Mouse (Mus musculus) macrophage (primary cell): Measurements from ENCODE around the gene Ppih. TPM values are rescaled to one million over a fixed set of nuclear protein-coding genes. Genes with fewer than 3 reads are reported as not detected.

ENCODE experiments used
- H3K27ac ChIP-seq: fragments of 350-480 bp; formaldehyde crosslinking; 2 replicates; pipeline ENCODE4 v1.9.0; 2021
- H3K36me3 ChIP-seq: fragments of 350-480 bp; formaldehyde crosslinking; 2 replicates; pipeline ENCODE4 v1.9.0; 2021; ENCODE audit errors: inconsistent target
- H3K4me3 ChIP-seq: fragments of 350-480 bp; formaldehyde crosslinking; 2 replicates; pipeline ENCODE4 v1.9.0; 2021; ENCODE audit errors: inconsistent target
- H3K79me2 ChIP-seq: fragments of 350-480 bp; formaldehyde crosslinking; 2 replicates; pipeline ENCODE4 v1.9.0; 2021; ENCODE audit errors: inconsistent target
- WGBS: methylation state at CpG from one replicate; pipeline ENCODE4 v1.1.7; 2026; ENCODE audit warnings: inconsistent platforms; ENCODE audit not compliant: missing documents; 5-methylcytosine and 5-hydroxymethylcytosine counted together
- polyA plus RNA-seq: library from polyadenylated mRNA; stranded (reverse); fragments of 250-400 nt; gene quantifications from 3 replicates; pipeline ENCODE4 v1.2.4, GENCODE M21; 2018; ENCODE audit warnings: inconsistent platforms
- total RNA-seq, 78 experiments: library from RNA; depleted of rRNA; stranded (reverse); fragments of 250-400 nt; gene quantifications; 1 replicate in 9 of 78; 2 replicates in 24 of 78; 3 replicates in 43 of 78; 4 replicates in 2 of 78; pipeline ENCODE4 v1.2.4; 2018; ENCODE audit warnings: inconsistent platforms in 56 of 78

Ppih gene
- total RNA-seq (2018; cell fraction: chromatin; rRNA removed) = 10 to 100 TPM in 25 of 26 experiments, 1 to 10 TPM in 1; 8.4 to 32.2 (median 20.9) TPM
- total RNA-seq (2018; cell fraction: cytosol; rRNA removed) = 10 to 100 TPM; 13.6 to 25.8 (median 20.1) TPM
- total RNA-seq (2018; cell fraction: nucleus; rRNA removed) = 10 to 100 TPM in 15 of 26 experiments, 1 to 10 TPM in 11; 5.5 to 30.7 (median 12.1) TPM
- 19.8 to 39.9 TPM (median 33.9 TPM) in 3 replicates for polyA plus RNA-seq

DNA sequence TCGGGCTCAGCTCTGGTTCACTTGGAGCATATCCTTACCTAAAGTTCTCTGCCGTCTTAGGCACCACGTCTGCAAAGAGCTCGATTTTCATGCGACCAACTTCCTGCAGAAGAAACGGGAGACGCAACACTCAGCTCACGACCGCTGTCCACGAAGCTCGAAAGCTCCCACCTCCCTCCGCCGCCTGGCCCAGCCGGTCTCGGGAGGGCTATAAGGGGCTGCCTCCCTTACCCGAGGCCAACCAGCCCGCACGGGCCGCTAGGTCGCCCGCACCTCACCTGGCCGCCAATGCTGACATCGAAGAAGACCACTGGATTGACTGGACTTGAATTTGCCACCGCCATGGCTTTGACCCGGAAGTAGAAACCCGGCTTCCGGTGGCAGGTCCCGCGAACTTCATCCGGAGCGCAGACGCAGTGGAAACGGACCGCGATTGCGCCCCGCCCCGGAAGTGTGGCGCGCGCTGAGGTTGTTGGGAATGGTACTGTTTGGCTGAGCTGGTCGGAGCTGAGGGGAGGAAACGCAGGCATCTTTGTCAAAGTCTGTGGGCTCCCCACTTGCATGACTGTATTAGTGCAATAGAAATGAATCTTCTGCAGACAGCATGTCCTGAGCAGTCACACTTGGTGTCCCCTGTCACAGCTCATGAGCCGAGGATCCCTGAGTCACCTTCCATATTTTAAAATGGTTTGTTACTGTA lies at the start of gene Ppih:
Gene Ppih, minus strand, starts transcription at position 416 of the 700 bp plus-strand sequence.
- Histone ChIP-seq H3K27ac (peak within 1 kb of the TSS; percentile 61), H3K4me3 (peak within 1 kb of the TSS; percentile 78), H3K79me2 (peaks cover 11% of the 10 kb centered on the region), H3K36me3 (peaks cover 19% of the 10 kb centered on the region; the same call in 1 of the 2 replicates)
- 2% methylated on average over 44 of the region's 44 CpGs for WGBS

- Histone ChIP-seq H3K79me2 (no peaks in the 10 kb centered on the region), H3K27ac (no peak overlapping the region), H3K4me3 (no peak overlapping the region), H3K36me3 (no peaks in the 10 kb centered on the region)
- WGBS = 93% methylated on average over 5 of the region's 6 CpGs
These were observed 49.1 kb upstream of the Ppih start for GRCm38 (mm10) chr4:119369460-119369859.

- Histone ChIP-seq H3K27ac (no peak overlapping the region), H3K4me3 (no peak overlapping the region), H3K36me3 (no peaks in the 10 kb centered on the region), H3K79me2 (no peaks in the 10 kb centered on the region)
- 44% methylated on average over 4 of the region's 4 CpGs for WGBS
These were observed 46.6 kb upstream of the Ppih start for GRCm38 (mm10) chr4:119366758-119367526.

- Histone ChIP-seq H3K36me3 (no peaks in the 10 kb centered on the region), H3K27ac (no peak overlapping the region), H3K4me3 (no peak overlapping the region), H3K79me2 (no peaks in the 10 kb centered on the region)
- 92% methylated on average over 3 of the region's 3 CpGs for WGBS
These were observed 41.9 kb upstream of the Ppih start for GRCm38 (mm10) chr4:119362231-119362630.

DNA sequence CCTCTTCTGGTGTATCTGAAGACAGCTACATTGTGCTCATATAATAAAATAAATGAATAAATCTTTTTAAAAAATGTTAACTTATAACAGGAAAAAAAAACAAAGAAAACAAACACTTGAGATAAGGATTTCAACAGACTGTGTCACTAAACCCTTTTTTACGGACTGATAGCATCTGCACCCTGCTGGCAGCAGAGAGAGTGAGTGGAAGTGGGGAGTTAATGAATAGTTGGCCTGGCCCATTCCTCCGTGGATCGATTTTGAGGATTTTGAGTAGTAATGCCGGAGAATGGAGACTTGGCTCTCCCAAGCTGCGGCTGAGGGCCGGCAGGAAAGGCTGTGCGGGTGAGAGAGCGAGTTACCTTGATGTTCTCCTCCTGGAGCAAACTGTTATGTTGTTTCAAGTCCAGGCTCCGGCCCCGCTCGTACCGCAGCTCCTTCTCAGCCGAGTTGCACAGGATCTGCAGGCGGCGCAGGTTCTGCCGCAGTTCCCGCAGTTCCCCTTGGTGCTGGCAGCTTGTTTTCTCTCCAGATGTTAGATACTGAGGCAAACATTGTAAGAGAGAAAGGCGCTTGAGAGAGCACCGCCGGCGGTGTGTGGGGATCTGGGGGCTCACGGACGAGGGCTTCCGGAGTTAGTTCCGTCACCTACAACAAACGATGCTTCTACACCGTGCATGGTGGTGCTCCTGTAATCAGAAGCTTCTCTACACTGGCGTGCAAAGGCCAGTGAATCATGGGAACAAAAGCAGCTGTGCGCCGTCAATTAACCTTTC lies 39.0 kb upstream of the Ppih start:
- Histone ChIP-seq H3K79me2 (no peaks in the 10 kb centered on the region), H3K27ac (no peak overlapping the region), H3K36me3 (no peaks in the 10 kb centered on the region), H3K4me3 (no peak overlapping the region)
- 14% methylated on average over 30 of the region's 30 CpGs for WGBS

GRCm38 (mm10) chr4:119345508-119345907 lies 25.2 kb upstream of the Ppih start:
- no peak overlapping the region for H3K4me3 ChIP-seq
- no peaks in the 10 kb centered on the region for H3K36me3 ChIP-seq
- WGBS = 92% methylated on average over 6 of the region's 6 CpGs
- H3K79me2 ChIP-seq = no peaks in the 10 kb centered on the region
- H3K27ac ChIP-seq = no peak overlapping the region

GRCm38 (mm10) chr4:119338861-119339361 lies 18.6 kb upstream of the Ppih start:
- WGBS = 11% methylated on average over 10 of the region's 10 CpGs
- no peak overlapping the region for H3K4me3 ChIP-seq
- no peaks in the 10 kb centered on the region for H3K79me2 ChIP-seq
- no peak overlapping the region for H3K27ac ChIP-seq
- no peaks in the 10 kb centered on the region for H3K36me3 ChIP-seq

GRCm38 (mm10) chr4:119338422-119338821 lies 18.1 kb upstream of the Ppih start:
- 95% methylated on average over 4 of the region's 4 CpGs for WGBS
- no peaks in the 10 kb centered on the region for H3K36me3 ChIP-seq
- no peaks in the 10 kb centered on the region for H3K79me2 ChIP-seq
- H3K27ac ChIP-seq = no peak overlapping the region
- H3K4me3 ChIP-seq = no peak overlapping the region

- no peaks in the 10 kb centered on the region for H3K36me3 ChIP-seq
- no peak overlapping the region for H3K4me3 ChIP-seq
- H3K27ac ChIP-seq = no peak overlapping the region
- 94% methylated on average over 5 of the region's 6 CpGs for WGBS
- no peaks in the 10 kb centered on the region for H3K79me2 ChIP-seq
These were observed 13.1 kb upstream of the Ppih start for GRCm38 (mm10) chr4:119333487-119333886.

- Histone ChIP-seq H3K36me3 (peaks cover 12% of the 10 kb centered on the region; the same call in 1 of the 2 replicates), H3K79me2 (peaks cover 11% of the 10 kb centered on the region), H3K27ac (peak overlapping the region; percentile 61), H3K4me3 (peak overlapping the region; percentile 78)
- WGBS = 46% methylated on average over 6 of the region's 10 CpGs
These were observed 677 bp upstream of the Ppih start for GRCm38 (mm10) chr4:119320896-119321550.

- no peak overlapping the region for H3K27ac ChIP-seq
- no peak overlapping the region for H3K4me3 ChIP-seq
- 64% methylated on average over 1 of the region's 1 CpGs for WGBS
- H3K36me3 ChIP-seq = peaks cover 29% of the 10 kb centered on the region; the same call in 1 of the 2 replicates
- H3K79me2 ChIP-seq = no peaks in the 10 kb centered on the region; the same call in 1 of the 2 replicates
These were observed 6.6 kb downstream of the Ppih start for GRCm38 (mm10) chr4:119313756-119314155.

GRCm38 (mm10) chr4:119305418-119305817 lies 14.9 kb downstream of the Ppih start:
- no peak overlapping the region for H3K4me3 ChIP-seq
- H3K79me2 ChIP-seq = no peaks in the 10 kb centered on the region
- H3K36me3 ChIP-seq = no peaks in the 10 kb centered on the region
- H3K27ac ChIP-seq = no peak overlapping the region
- 95% methylated on average over 5 of the region's 5 CpGs for WGBS

DNA sequence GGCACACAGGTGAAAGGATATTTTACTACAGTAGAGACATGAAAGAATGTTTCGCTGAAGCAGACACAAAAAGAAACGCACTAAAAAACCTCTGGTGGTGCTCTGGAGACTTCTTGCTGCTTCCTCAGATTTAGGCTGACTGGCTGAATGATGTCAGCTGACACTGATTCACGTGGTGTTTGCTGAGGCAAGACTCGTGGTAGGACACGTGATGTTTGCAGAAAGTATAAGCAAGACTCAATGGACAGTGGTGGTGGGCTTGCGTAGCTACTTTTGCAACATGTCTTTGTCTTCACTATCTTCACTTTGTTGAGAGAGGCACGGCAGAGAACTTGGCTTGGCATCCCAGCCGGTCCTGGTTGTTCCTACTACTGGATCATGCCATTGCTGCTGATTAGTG lies 17.1 kb downstream of the Ppih start:
- no peak overlapping the region for H3K4me3 ChIP-seq
- no peaks in the 10 kb centered on the region for H3K79me2 ChIP-seq
- WGBS = 86% methylated on average over 8 of the region's 8 CpGs
- no peaks in the 10 kb centered on the region for H3K36me3 ChIP-seq
- peak overlapping the region; percentile 61 for H3K27ac ChIP-seq

GRCm38 (mm10) chr4:119301777-119302176 lies 18.6 kb downstream of the Ppih start:
- Histone ChIP-seq H3K27ac (no peak overlapping the region), H3K79me2 (no peaks in the 10 kb centered on the region), H3K36me3 (no peaks in the 10 kb centered on the region), H3K4me3 (no peak overlapping the region)
- 92% methylated on average over 3 of the region's 3 CpGs for WGBS
